Mouse (Mus musculus) gastrocnemius, adult 18-20 months (tissue): ENCODE data around the gene Morc3. TPM values are rescaled to one million over a fixed set of nuclear protein-coding genes. Genes with fewer than 3 reads are reported as not detected.

Source experiments
- DNase-seq: peaks from one replicate; pipeline ENCODE4 v3.0.0; 2021; ENCODE audit warnings: low spot score
- total RNA-seq, 2 experiments: library from RNA; stranded (reverse); gene quantifications; 2 replicates each; pipeline ENCODE4 v1.2.3; 2021

Morc3 gene
- total RNA-seq, 2 experiments from 2014 or later: 9.3 to 9.7 TPM

DNA sequence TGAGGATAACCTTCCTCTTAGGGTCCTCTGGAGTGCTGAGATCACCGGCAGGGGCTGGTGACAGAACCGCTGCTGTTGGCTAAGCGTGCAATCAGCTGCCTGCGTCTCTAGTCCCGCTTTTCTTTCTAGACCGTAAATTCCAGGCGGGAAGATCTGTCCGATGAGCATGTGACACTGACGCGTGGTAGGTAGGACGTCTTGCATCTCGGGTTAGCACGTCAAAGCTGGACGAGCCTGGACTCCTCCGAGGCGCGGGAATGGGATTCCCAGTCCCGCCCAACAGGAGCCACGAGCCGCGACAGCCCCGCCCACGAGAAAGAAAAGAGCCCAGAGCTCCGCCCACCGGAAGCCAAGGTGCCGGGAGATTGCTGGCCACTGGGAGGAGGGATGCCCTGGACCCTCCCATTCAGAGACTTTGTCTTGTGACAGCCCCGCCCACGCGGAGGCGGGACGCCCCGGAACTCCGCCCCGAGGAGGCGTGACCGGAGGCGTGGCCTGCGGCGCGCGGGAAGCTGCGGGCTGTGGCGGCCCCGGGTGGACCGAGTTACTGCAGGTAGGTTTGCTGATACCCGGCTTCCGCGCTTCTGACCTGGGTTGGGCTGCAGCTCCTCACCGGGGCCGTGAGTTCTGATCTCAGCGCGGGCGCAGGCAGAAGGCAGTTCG is 51.6 kb downstream of the Morc3 start, which contains the start of gene Chaf1b:
Gene Chaf1b (plus strand): TSS at position 479 of the 663 bp plus-strand sequence.
- peak; percentile 95 for DNase-seq

GRCm38 (mm10) chr16:93884086-93884721 is 52.3 kb downstream of the Morc3 start:
- DNase-seq: no peak

GRCm38 (mm10) chr16:93884722-93885113 is 52.8 kb downstream of the Morc3 start:
- DNase-seq: no peak

- no peak for DNase-seq
Measured at GRCm38 (mm10) chr16:93888481-93888880, 56.6 kb downstream of the Morc3 start.

GRCm38 (mm10) chr16:93890948-93891604 is 59.2 kb downstream of the Morc3 start:
- no peak for DNase-seq

GRCm38 (mm10) chr16:93893285-93893684 is 61.4 kb downstream of the Morc3 start:
- no peak for DNase-seq

DNA sequence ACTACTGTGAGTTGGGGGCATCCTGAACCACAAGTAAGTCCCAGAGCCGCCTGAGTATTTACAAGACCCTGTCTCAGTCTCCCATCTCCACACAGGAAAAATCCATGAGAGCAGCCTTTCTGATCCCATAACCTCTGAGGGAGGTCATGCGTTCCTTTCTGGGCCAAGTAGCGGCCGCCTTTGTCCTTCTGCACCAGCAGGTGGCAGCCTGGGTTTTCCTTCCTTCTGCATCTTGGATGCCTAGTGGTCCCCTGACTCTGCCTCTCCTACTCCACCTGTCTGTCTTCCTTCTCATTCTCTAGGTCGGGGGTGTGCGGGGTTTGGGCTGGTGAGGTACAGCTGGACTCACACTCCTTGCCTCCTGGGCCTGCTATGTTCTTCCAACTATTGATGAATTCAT is 71.1 kb downstream of the Morc3 start:
- no peak for DNase-seq

DNA sequence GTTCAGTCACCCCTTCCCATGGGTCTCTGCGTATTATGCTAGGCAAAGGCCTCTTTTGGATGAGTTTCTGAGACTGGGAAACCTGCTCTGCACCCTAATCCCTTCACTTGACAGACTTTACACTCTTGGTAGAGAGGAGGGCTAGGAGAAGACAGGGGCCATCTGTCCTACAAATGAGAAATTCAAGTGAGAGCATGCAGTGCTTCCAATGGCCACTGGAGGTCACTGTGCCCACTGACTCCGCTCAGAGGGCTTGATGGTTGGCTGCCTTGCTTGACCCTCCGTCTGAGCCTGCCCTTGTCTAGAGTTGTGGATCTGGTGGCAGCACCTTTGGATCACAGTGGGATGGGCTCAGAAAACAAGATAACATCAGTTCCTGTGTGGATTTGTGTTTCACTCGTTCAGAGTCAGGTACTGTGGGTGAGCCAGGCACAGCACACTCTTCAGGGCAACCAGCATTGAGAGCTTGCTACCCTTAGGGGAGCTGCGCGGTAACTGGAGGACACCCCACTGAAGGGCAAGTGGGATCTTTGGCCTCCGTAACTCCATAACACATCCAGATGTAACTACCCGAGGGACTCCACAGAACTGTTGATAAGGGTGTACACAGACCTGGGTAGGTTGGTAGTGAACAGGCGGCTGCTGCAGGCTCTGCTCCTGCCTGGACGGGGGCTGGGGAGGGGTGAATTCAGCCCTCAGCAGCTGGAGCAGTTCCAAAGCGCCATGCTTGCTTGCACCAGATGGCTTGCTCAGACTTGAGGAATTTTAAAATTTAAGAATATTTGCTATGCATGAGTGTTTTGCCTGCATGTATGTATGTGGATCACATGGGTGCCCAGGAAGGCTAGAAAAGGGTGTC is 74.5 kb downstream of the Morc3 start:
- peak; percentile 49 for DNase-seq

- DNase-seq: no peak
Measured at GRCm38 (mm10) chr16:93907761-93908160, 75.8 kb downstream of the Morc3 start.

GRCm38 (mm10) chr16:93908196-93908595 is 76.3 kb downstream of the Morc3 start:
- DNase-seq: no peak

GRCm38 (mm10) chr16:93909936-93910335 is 78.0 kb downstream of the Morc3 start:
- no peak for DNase-seq

DNA sequence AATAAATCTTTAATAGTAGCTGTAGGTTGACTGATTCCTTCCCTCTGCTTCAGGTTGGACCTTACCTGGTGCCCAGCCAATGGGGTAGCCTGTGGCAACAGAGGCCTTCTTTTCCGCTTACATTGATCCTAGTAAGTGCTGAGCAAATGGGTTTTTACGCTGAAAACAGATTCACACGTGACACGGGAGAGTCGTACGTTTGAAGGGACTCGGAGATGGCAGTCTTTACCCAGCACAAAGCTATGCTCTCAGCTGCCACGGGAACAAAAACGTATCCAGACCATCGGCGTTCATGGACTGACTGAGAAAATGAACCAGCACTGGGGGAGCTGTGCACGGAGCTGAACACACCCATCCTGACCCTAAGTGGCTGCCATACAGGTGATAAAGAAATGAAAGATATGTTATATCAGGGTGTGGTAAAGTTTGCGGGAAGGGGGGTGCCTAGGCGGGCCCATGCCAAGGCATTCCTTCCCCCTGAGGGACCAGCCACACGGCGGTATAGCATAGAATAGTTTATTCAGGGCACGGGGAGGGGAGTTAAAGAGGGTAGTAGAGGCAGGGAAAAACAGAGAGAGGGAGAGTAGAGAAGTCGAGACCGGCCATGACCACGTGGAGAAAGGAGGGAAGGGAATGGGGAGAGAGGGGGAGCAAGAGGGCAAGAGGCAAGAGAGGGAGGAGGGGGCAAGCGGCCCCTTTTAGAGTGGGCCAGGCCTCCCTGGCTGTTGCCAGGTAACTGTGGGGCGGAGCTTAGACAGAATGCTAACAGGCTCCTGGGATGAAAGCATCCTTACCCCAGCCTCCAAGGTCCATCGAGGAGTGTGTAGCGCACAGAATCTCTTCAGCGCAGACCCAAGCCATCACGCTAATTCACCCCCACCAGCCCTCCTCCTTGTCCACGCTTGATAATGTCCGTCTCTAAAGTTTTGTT is 79.1 kb downstream of the Morc3 start:
- DNase-seq: no peak

DNA sequence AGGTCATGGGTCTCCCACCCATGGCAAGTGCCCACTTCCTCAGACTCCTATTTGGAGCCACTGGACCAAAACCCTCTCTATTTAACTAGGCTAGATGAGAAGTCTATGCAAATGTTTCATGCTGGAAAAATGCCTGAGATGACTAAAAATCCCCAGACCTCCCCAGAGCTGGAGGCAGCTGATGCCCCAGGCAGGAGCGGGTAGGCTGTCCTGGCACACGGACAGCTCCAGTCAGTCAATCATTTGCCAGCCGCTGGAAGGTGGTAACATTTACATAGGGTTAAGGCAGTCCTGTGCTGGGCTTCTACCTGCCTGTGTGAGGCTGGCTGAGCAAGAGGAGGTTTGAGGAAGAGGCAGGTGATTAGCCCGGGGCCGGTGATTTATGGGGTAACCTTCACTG is 80.2 kb downstream of the Morc3 start:
- no peak for DNase-seq

DNA sequence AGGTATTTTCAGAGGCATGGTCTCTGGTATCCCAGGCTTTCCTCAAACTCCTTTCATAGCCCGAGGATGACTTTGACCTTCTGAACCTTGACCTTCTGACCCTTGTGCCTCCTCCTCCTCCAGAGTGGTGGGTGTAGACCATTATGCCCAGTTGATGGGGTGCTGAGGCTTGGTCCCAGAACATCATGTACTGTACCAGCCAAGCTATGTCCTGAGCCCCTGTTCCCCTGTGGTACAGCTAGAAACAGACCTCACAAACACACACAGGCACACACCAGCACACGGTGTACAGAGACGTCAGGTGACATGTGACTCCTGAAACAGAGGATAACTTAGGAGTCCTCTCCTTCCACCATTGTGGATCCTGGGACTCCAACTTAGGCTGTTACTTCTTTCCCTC is 80.9 kb downstream of the Morc3 start:
- DNase-seq: no peak

- peak; percentile 24 for DNase-seq
Measured at GRCm38 (mm10) chr16:93913881-93914576, 82.1 kb downstream of the Morc3 start.

DNA sequence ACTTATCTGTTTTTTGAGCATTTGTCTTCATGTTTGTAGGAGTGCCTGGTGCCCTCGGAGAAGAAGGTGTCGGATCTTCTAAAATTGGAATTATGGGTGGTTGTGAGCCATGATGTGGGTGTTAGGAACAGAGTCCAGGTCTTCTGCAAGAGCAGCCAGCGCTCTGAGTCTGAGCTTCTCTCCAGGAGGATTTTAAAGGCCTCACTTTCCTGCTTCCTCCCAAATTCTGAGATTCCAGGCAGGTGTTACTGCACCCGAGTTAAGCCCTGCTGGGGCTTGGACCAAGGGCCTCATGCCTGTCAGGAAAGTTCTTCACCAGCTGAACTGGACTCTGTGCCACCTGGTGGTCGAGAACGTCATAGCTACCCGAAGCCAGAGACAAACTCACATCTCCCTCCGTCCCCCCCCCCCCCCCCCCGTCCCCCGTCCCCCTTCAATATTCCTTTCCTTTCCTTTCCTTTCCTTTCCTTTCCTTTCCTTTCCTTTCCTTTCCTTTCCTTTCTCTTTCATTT is 83.5 kb downstream of the Morc3 start:
- peak; percentile 15 for DNase-seq

DNA sequence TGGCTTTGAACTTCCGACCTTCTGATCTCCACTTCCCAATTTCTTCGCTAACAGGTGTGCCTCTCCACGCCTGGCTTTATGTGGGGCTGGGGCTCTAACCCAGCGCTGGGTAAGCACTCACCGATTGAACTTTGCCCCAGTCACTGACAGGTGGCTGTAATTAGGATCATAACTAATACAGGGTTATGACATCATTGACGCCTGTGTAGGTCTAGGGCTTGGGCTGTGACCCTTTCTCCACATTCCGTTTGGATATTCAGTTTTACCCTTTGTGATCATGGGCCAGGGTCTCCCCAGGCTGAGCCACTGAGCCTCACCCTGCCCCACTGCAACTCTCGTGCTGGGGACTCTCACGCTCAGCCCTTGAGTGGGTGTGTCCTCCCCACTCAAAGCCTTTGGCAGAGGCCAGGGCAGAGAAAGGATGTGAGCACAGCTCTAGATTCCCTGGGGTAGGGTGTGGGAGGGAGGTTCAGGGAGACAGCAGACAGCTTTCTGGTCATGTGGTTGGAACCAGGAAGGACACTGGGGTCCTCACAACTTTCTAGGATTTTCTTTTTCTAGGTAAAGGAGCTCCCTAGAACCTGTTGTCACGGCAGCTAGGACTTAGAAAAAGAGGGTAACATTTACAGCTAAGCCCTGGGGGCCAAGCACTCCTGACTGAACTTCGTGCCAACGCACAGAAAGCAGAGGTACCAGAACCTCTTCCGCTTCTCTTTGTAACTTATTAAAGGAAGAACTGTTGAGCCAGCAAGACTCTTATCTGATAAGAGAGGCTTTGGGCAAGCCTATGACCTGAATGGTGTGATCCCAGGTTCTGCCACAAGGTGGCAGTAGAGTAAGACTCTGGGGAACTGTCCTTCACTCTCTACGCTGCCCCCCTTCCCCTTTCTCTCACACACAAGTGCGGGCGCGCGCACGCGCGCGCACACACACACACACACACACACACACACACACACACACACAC is 86.1 kb downstream of the Morc3 start:
- DNase-seq: peak; percentile 75

- DNase-seq: no peak
Measured at GRCm38 (mm10) chr16:93918679-93919060, 86.7 kb downstream of the Morc3 start.

DNA sequence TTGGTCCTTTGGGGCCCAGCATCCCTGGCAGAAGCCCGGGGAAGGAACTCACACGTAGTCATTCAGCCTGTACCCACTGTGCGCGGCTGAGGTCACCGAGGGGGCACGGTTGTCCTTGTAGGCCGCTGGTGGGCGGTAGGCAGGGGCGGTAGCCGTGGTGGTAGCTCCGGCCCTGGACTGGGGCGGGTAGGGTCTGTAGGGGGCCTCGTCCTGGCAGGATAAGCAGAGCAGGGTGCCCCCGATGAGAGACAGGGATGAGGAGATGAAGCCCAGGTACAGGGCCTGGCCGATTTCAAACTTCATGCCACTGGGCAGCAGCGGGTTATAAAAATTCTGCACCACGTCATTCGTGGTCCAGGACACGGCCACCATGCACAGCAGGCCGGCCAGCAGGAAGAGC is 87.3 kb downstream of the Morc3 start:
- DNase-seq: no peak
